Mouse (Mus musculus): Measurements from ENCODE around the gene Pus10. TPM values are rescaled to one million over a fixed set of nuclear protein-coding genes. Genes with fewer than 3 reads are reported as not detected.
A peak's percentile ranks its signal among the peaks of the same experiment; 100 is the strongest.

Pus10 gene
- polyA plus RNA-seq (2016; fragmentation: Nextera tagmentation; extraction: Ambion mirVana) = 29.9 and 30.2 TPM in 2 replicates

GRCm38 (mm10) chr11:23665311-23665786 lies at the start of gene Pus10:
Pus10 (plus strand) TSS chr11:23665674.
- peaks cover 18% of the 10 kb centered on the region for H3K4me1 ChIP-seq
- H3K27ac ChIP-seq (replicated peaks) = peak within 1 kb of the TSS; percentile 95
- under 1% methylated on average over 40 of the region's 40 CpGs for WGBS
- H3K9me3 ChIP-seq = no peaks in the 10 kb centered on the region
- no peak for DNase-seq (ENCODE audit: low spot score)
- peaks cover 8% of the 10 kb centered on the region for H3K36me3 ChIP-seq (replicated peaks)
- H3K27me3 ChIP-seq (replicated peaks; ENCODE audit: low read depth, poor library complexity, severe bottlenecking) = no peaks in the 10 kb centered on the region
- peak within 1 kb of the TSS; percentile 92 for H3K4me3 ChIP-seq

GRCm38 (mm10) chr11:23618995-23619394 lies 46.5 kb upstream of the Pus10 start:
- no peak overlapping the region for H3K27ac ChIP-seq (replicated peaks)
- H3K36me3 ChIP-seq (replicated peaks) = peaks cover 46% of the 10 kb centered on the region
- H3K4me3 ChIP-seq = no peak overlapping the region
- no peaks in the 10 kb centered on the region for H3K4me1 ChIP-seq
- no peaks in the 10 kb centered on the region for H3K27me3 ChIP-seq (replicated peaks; ENCODE audit: low read depth, poor library complexity, severe bottlenecking)
- WGBS = 87% methylated on average over 5 of the region's 5 CpGs
- DNase-seq (ENCODE audit: low spot score) = no peak
- no peaks in the 10 kb centered on the region for H3K9me3 ChIP-seq

- no peaks in the 10 kb centered on the region for H3K9me3 ChIP-seq
- no peak for DNase-seq (ENCODE audit: low spot score)
- no peak overlapping the region for H3K4me3 ChIP-seq
- peaks cover 4% of the 10 kb centered on the region; the same call in 1 of the 2 replicates for H3K4me1 ChIP-seq
- H3K27ac ChIP-seq (replicated peaks) = no peak overlapping the region
- peaks cover 18% of the 10 kb centered on the region for H3K36me3 ChIP-seq (replicated peaks)
- H3K27me3 ChIP-seq (replicated peaks; ENCODE audit: low read depth, poor library complexity, severe bottlenecking) = no peaks in the 10 kb centered on the region
These were observed 34.8 kb upstream of the Pus10 start for GRCm38 (mm10) chr11:23630664-23631063.

- Histone ChIP-seq H3K9me3 (no peaks in the 10 kb centered on the region), H3K4me3 (peak within 1 kb of the TSS; percentile 86), H3K4me1 (peaks cover 4% of the 10 kb centered on the region; the same call in 1 of the 2 replicates), H3K27ac (replicated peaks) (peak within 1 kb of the TSS; percentile 95), H3K27me3 (replicated peaks; ENCODE audit: low read depth, poor library complexity, severe bottlenecking) (no peaks in the 10 kb centered on the region), H3K36me3 (replicated peaks) (peaks cover 19% of the 10 kb centered on the region)
- peak; percentile 97 for DNase-seq (ENCODE audit: low spot score)
- under 1% methylated on average over 100 of the region's 103 CpGs for WGBS
These were observed 32.3 kb upstream of the Pus10 start, which contains the start of gene 0610010F05Rik for GRCm38 (mm10) chr11:23632945-23633878. 0610010F05Rik (minus strand) TSS chr11:23633639.

GRCm38 (mm10) chr11:23633879-23634215 lies 31.6 kb upstream of the Pus10 start:
- peaks cover 4% of the 10 kb centered on the region; the same call in 1 of the 2 replicates for H3K4me1 ChIP-seq
- WGBS = 15% methylated on average over 7 of the region's 7 CpGs
- H3K4me3 ChIP-seq = peak overlapping the region; percentile 86
- H3K27me3 ChIP-seq (replicated peaks; ENCODE audit: low read depth, poor library complexity, severe bottlenecking) = no peaks in the 10 kb centered on the region
- H3K9me3 ChIP-seq = no peaks in the 10 kb centered on the region
- peaks cover 17% of the 10 kb centered on the region for H3K36me3 ChIP-seq (replicated peaks)
- H3K27ac ChIP-seq (replicated peaks) = no peak overlapping the region
- DNase-seq (ENCODE audit: low spot score) = no peak

GRCm38 (mm10) chr11:23634573-23634972 lies 30.9 kb upstream of the Pus10 start:
- H3K36me3 ChIP-seq (replicated peaks) = peaks cover 24% of the 10 kb centered on the region
- H3K9me3 ChIP-seq = no peaks in the 10 kb centered on the region
- H3K4me3 ChIP-seq = no peak overlapping the region
- 76% methylated on average over 8 of the region's 8 CpGs for WGBS
- no peak overlapping the region for H3K27ac ChIP-seq (replicated peaks)
- no peaks in the 10 kb centered on the region for H3K27me3 ChIP-seq (replicated peaks; ENCODE audit: low read depth, poor library complexity, severe bottlenecking)
- no peak for DNase-seq (ENCODE audit: low spot score)
- peaks cover 4% of the 10 kb centered on the region; the same call in 1 of the 2 replicates for H3K4me1 ChIP-seq

- H3K27ac ChIP-seq (replicated peaks) = no peak overlapping the region
- no peaks in the 10 kb centered on the region for H3K4me1 ChIP-seq
- H3K4me3 ChIP-seq = no peak overlapping the region
- no peaks in the 10 kb centered on the region for H3K27me3 ChIP-seq (replicated peaks; ENCODE audit: low read depth, poor library complexity, severe bottlenecking)
- H3K9me3 ChIP-seq = no peaks in the 10 kb centered on the region; the same call in 1 of the 2 replicates
- H3K36me3 ChIP-seq (replicated peaks) = peaks cover 94% of the 10 kb centered on the region
- no peak for DNase-seq (ENCODE audit: low spot score)
These were observed 18.0 kb upstream of the Pus10 start for GRCm38 (mm10) chr11:23647431-23647830.

- H3K4me3 ChIP-seq = no peak overlapping the region
- H3K4me1 ChIP-seq = no peaks in the 10 kb centered on the region
- no peaks in the 10 kb centered on the region for H3K27me3 ChIP-seq (replicated peaks; ENCODE audit: low read depth, poor library complexity, severe bottlenecking)
- WGBS = 93% methylated on average over 3 of the region's 3 CpGs
- no peak overlapping the region for H3K27ac ChIP-seq (replicated peaks)
- peaks cover 94% of the 10 kb centered on the region for H3K36me3 ChIP-seq (replicated peaks)
- H3K9me3 ChIP-seq = no peaks in the 10 kb centered on the region; the same call in 1 of the 2 replicates
- no peak for DNase-seq (ENCODE audit: low spot score)
These were observed 17.6 kb upstream of the Pus10 start for GRCm38 (mm10) chr11:23647835-23648234.

- DNase-seq (ENCODE audit: low spot score) = no peak
- 73% methylated on average over 3 of the region's 3 CpGs for WGBS
- Histone ChIP-seq H3K9me3 (no peaks in the 10 kb centered on the region), H3K4me1 (no peaks in the 10 kb centered on the region), H3K27ac (replicated peaks) (no peak overlapping the region), H3K27me3 (replicated peaks; ENCODE audit: low read depth, poor library complexity, severe bottlenecking) (no peaks in the 10 kb centered on the region), H3K4me3 (no peak overlapping the region), H3K36me3 (replicated peaks) (peaks cover 47% of the 10 kb centered on the region)
These were observed 11.8 kb upstream of the Pus10 start for GRCm38 (mm10) chr11:23653666-23654065.

- Histone ChIP-seq H3K36me3 (replicated peaks) (peaks cover 9% of the 10 kb centered on the region), H3K4me1 (peaks cover 2% of the 10 kb centered on the region), H3K27me3 (replicated peaks; ENCODE audit: low read depth, poor library complexity, severe bottlenecking) (no peaks in the 10 kb centered on the region), H3K27ac (replicated peaks) (no peak overlapping the region), H3K4me3 (no peak overlapping the region), H3K9me3 (no peaks in the 10 kb centered on the region)
- WGBS = 87% methylated on average over 2 of the region's 2 CpGs
- no peak for DNase-seq (ENCODE audit: low spot score)
These were observed 7.7 kb upstream of the Pus10 start for GRCm38 (mm10) chr11:23657791-23658190.

- H3K4me1 ChIP-seq = peaks cover 18% of the 10 kb centered on the region
- no peak for DNase-seq (ENCODE audit: low spot score)
- no peaks in the 10 kb centered on the region for H3K9me3 ChIP-seq
- peaks cover 8% of the 10 kb centered on the region for H3K36me3 ChIP-seq (replicated peaks)
- peak overlapping the region; percentile 92 for H3K4me3 ChIP-seq
- H3K27ac ChIP-seq (replicated peaks) = no peak overlapping the region
- H3K27me3 ChIP-seq (replicated peaks; ENCODE audit: low read depth, poor library complexity, severe bottlenecking) = no peaks in the 10 kb centered on the region
These were observed 1.2 kb upstream of the Pus10 start for GRCm38 (mm10) chr11:23664232-23664631.

GRCm38 (mm10) chr11:23665798-23666501 lies 476 bp downstream of the Pus10 start, which contains the start of gene Pex13:
Pex13 (minus strand) TSS chr11:23665959.
- H3K4me3 ChIP-seq = peak within 1 kb of the TSS; percentile 92
- H3K36me3 ChIP-seq (replicated peaks) = peaks cover 12% of the 10 kb centered on the region
- H3K9me3 ChIP-seq = no peaks in the 10 kb centered on the region
- peak within 1 kb of the TSS; percentile 95 for H3K27ac ChIP-seq (replicated peaks)
- peak; percentile 99 for DNase-seq (ENCODE audit: low spot score)
- H3K27me3 ChIP-seq (replicated peaks; ENCODE audit: low read depth, poor library complexity, severe bottlenecking) = no peaks in the 10 kb centered on the region
- peaks cover 18% of the 10 kb centered on the region for H3K4me1 ChIP-seq
- WGBS = under 1% methylated on average over 49 of the region's 49 CpGs

All from embryonic facial prominence, embryonic 10.5 days (tissue).